Mouse (Mus musculus) myocyte (in vitro differentiated cells): ENCODE measurements around the gene Rhoh. TPM values are rescaled to one million over a fixed set of nuclear protein-coding genes. Genes with fewer than 3 reads are reported as not detected.

Experiments used
- H3K27me3 ChIP-seq: one replicate; pipeline ENCODE4 v1.6.1; 2011; ENCODE audit not compliant: control insufficient read depth, insufficient read depth, insufficient read length
- H3K36me3 ChIP-seq: one replicate; pipeline ENCODE4 v1.6.1; 2011; ENCODE audit not compliant: control insufficient read depth, insufficient read depth
- H3K4me2 ChIP-seq: one replicate; pipeline ENCODE4 v1.6.1; 2011; ENCODE audit warnings: low read depth, control low read depth
- H3K4me3 ChIP-seq: one replicate; pipeline ENCODE4 v1.5.1; 2011; ENCODE audit warnings: mild to moderate bottlenecking, control low read depth, moderate library complexity
- H3K79me2 ChIP-seq: one replicate; pipeline ENCODE4 v1.6.1; 2011; ENCODE audit not compliant: control insufficient read depth, insufficient read depth
- H3ac ChIP-seq: one replicate; pipeline ENCODE4 v1.6.1; 2011; ENCODE audit not compliant: control insufficient read depth, insufficient read length
- CEBPB ChIP-seq: IDR thresholded peaks from 2 replicates; pipeline ENCODE4 v1.6.1; 2011; ENCODE audit warnings: mild to moderate bottlenecking, moderate library complexity; ENCODE audit not compliant: poor library complexity, insufficient read depth, severe bottlenecking
- E2F4 ChIP-seq: IDR thresholded peaks from one replicate; pipeline ENCODE4 v1.6.1; 2011; ENCODE audit warnings: mild to moderate bottlenecking, control low read depth, moderate library complexity; ENCODE audit not compliant: insufficient read depth
- MAX ChIP-seq: IDR thresholded peaks from one replicate; pipeline ENCODE4 v1.6.1; 2011; ENCODE audit warnings: low read depth, mild to moderate bottlenecking, control low read depth
- MYOD1 ChIP-seq, 3 experiments: IDR thresholded peaks; one replicate each; pipeline ENCODE4 v1.6.1; 2011; ENCODE audit warnings: control low read depth in 2 of 3, low read depth in 2 of 3, mild to moderate bottlenecking in 2 of 3, moderate library complexity in 1 of 3; ENCODE audit not compliant: insufficient read length in 2 of 3, control insufficient read depth in 1 of 3
- MYOG ChIP-seq, 3 experiments: IDR thresholded peaks; one replicate each; pipeline ENCODE4 v1.6.1; 2011; ENCODE audit warnings: control low read depth in 2 of 3, low read depth in 2 of 3, mild to moderate bottlenecking in 2 of 3; ENCODE audit not compliant: insufficient read length in 2 of 3, control insufficient read depth in 1 of 3, insufficient read depth in 1 of 3
- POLR2A ChIP-seq: IDR thresholded peaks from one replicate; pipeline ENCODE4 v1.6.1; 2011; ENCODE audit warnings: low read depth, mild to moderate bottlenecking, control low read depth, moderate library complexity; ENCODE audit not compliant: insufficient read length
- POLR2AphosphoS2 ChIP-seq: IDR thresholded peaks from one replicate; pipeline ENCODE4 v1.6.1; 2011; ENCODE audit warnings: low read depth, control low read depth; ENCODE audit not compliant: insufficient read length
- REST ChIP-seq: IDR thresholded peaks from one replicate; pipeline ENCODE4 v1.6.1; 2011; ENCODE audit warnings: mild to moderate bottlenecking, control low read depth, moderate library complexity; ENCODE audit not compliant: insufficient read depth, insufficient read length
- SRF ChIP-seq: IDR thresholded peaks from one replicate; pipeline ENCODE4 v1.6.1; 2011; ENCODE audit warnings: low read depth; ENCODE audit not compliant: control insufficient read depth, insufficient read length
- TCF12 ChIP-seq: IDR thresholded peaks from one replicate; pipeline ENCODE4 v1.6.1; 2011; ENCODE audit warnings: mild to moderate bottlenecking, control low read depth; ENCODE audit not compliant: poor library complexity, insufficient read depth, severe bottlenecking
- TCF3 ChIP-seq: IDR thresholded peaks from one replicate; pipeline ENCODE4 v1.6.1; 2011; ENCODE audit warnings: low read depth, control low read depth; ENCODE audit not compliant: insufficient read length
- USF1 ChIP-seq: IDR thresholded peaks from one replicate; pipeline ENCODE4 v1.6.1; 2011; ENCODE audit warnings: low read depth, mild to moderate bottlenecking, control low read depth, moderate library complexity
- polyA plus RNA-seq: library from polyadenylated mRNA; unstranded; fragments of >200 nt; fragmentation: generic; extraction: Trizol; gene quantifications from one replicate; pipeline ENCODE4 v1.2.1, GENCODE M21; 2012; ENCODE audit warnings: missing spikeins

The Rhoh gene
- polyA plus RNA-seq, 1 experiment, result 0.28 TPM

GRCm38 (mm10) chr5:65842947-65843346 is 18.1 kb upstream of the Rhoh start:
- no peaks in the 10 kb centered on the region for H3K27me3 ChIP-seq
- H3K4me2 ChIP-seq, result no peak overlapping the region
- no peak for TF ChIP-seq CEBPB
- TF ChIP-seq POLR2A, result no peak
- TF ChIP-seq MYOG (IDR thresholded peaks at IDR 0.05; ENCODE audit: control insufficient read depth in 1 of 3, insufficient read depth in 1 of 3, insufficient read length in 2 of 3, low read depth in 2 of 3), result no peak
- TF ChIP-seq SRF, result no peak
- no peak for TF ChIP-seq E2F4
- TF ChIP-seq MAX, result no peak
- TF ChIP-seq USF1, result no peak
- no peak for TF ChIP-seq TCF12
- no peak for TF ChIP-seq MYOD1 (IDR thresholded peaks at IDR 0.05; ENCODE audit: control insufficient read depth in 1 of 3, insufficient read length in 2 of 3, low read depth in 2 of 3)
- TF ChIP-seq REST, result no peak
- TF ChIP-seq POLR2AphosphoS2, result no peak
- TF ChIP-seq TCF3, result no peak

DNA sequence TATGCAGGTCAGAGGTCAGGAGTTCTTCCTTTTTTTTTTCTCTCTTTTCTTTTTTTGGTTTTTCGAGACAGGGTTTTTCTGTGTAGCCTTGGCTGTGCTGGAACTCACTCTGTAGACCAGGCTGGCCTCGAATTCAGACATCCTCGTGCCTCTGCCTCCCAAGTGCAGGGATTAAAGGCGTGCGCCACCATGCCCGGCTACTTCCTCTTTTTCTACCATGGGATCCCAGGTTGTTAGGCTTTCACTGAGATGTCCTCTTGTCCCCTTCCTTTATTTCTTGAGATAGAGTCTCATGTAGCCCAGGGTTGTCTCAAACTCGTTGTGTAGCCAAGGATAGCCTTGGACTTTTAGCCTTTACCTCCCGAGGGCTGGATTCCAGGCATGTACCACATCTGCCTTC is 14.5 kb upstream of the Rhoh start:
- Histone ChIP-seq H3K4me3 (no peak overlapping the region), H3K4me2 (no peak overlapping the region), H3K27me3 (no peaks in the 10 kb centered on the region), H3ac (no peak overlapping the region), H3K36me3 (no peaks in the 10 kb centered on the region), H3K79me2 (no peaks in the 10 kb centered on the region)
- no peak for TF ChIP-seq CEBPB
- no peak for TF ChIP-seq REST
- no peak for TF ChIP-seq TCF3
- TF ChIP-seq MYOG (IDR thresholded peaks at IDR 0.05; ENCODE audit: control insufficient read depth in 1 of 3, insufficient read depth in 1 of 3, insufficient read length in 2 of 3, low read depth in 2 of 3), result no peak
- no peak for TF ChIP-seq E2F4
- no peak for TF ChIP-seq MYOD1 (IDR thresholded peaks at IDR 0.05; ENCODE audit: control insufficient read depth in 1 of 3, insufficient read length in 2 of 3, low read depth in 2 of 3)
- TF ChIP-seq MAX, result no peak
- TF ChIP-seq USF1, result no peak
- TF ChIP-seq POLR2A, result no peak

More at GRCm38 (mm10) chr5:65842947-65843346, 18.1 kb upstream of the Rhoh start:
- no peak overlapping the region for H3K4me3 ChIP-seq
- no peak overlapping the region for H3ac ChIP-seq
- H3K36me3 ChIP-seq, result no peaks in the 10 kb centered on the region
- H3K79me2 ChIP-seq, result no peaks in the 10 kb centered on the region

- TF ChIP-seq MAX, result no peak
- no peak for TF ChIP-seq REST
- TF ChIP-seq MYOD1 (IDR thresholded peaks at IDR 0.05; ENCODE audit: control insufficient read depth in 1 of 3, insufficient read length in 2 of 3, low read depth in 2 of 3), result no peak
- TF ChIP-seq MYOG (IDR thresholded peaks at IDR 0.05; ENCODE audit: control insufficient read depth in 1 of 3, insufficient read depth in 1 of 3, insufficient read length in 2 of 3, low read depth in 2 of 3), result no peak
- TF ChIP-seq USF1, result no peak
- no peak for TF ChIP-seq POLR2AphosphoS2
- no peak for TF ChIP-seq E2F4
- TF ChIP-seq CEBPB, result no peak
- TF ChIP-seq POLR2A, result no peak
- no peak for TF ChIP-seq SRF
- no peak for TF ChIP-seq TCF3
- no peak for TF ChIP-seq TCF12
These were observed 14.1 kb upstream of the Rhoh start for GRCm38 (mm10) chr5:65846958-65847357.

DNA sequence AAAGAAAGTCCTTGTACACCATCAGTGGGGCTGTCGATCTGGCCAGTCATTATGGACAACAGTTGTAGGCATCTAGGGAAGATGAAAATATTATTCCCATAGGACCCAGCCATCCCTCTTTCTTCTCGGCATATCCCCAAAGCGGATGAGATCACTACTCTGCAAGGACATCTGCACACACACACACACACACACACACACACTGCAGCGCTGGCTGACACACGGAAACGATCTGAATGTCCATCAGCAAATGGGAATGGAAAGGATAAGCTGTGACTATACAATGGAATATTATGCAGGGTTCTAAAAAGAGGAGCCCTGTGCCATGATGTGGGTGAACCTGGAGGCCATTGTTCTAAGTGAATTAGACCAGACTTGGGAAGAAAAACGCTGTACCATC is 13.4 kb upstream of the Rhoh start:
- TF ChIP-seq MYOD1 (IDR thresholded peaks at IDR 0.05; ENCODE audit: control insufficient read depth in 1 of 3, insufficient read length in 2 of 3, low read depth in 2 of 3) (peak in 1 of 3 experiments; percentile 5), E2F4 (no peak)
- Histone ChIP-seq H3K27me3 (no peaks in the 10 kb centered on the region), H3K4me2 (no peak overlapping the region), H3K79me2 (no peaks in the 10 kb centered on the region), H3ac (no peak overlapping the region), H3K36me3 (no peaks in the 10 kb centered on the region), H3K4me3 (no peak overlapping the region)

More at GRCm38 (mm10) chr5:65846958-65847357, 14.1 kb upstream of the Rhoh start:
- Histone ChIP-seq H3K79me2 (no peaks in the 10 kb centered on the region), H3K36me3 (no peaks in the 10 kb centered on the region), H3K4me3 (no peak overlapping the region), H3K27me3 (no peaks in the 10 kb centered on the region), H3K4me2 (no peak overlapping the region), H3ac (no peak overlapping the region)

GRCm38 (mm10) chr5:65850765-65851164 is 10.2 kb upstream of the Rhoh start:
- no peak overlapping the region for H3ac ChIP-seq
- no peaks in the 10 kb centered on the region for H3K27me3 ChIP-seq
- no peaks in the 10 kb centered on the region for H3K79me2 ChIP-seq
- no peaks in the 10 kb centered on the region for H3K36me3 ChIP-seq
- TF ChIP-seq TCF12, result no peak
- no peak for TF ChIP-seq MYOD1 (IDR thresholded peaks at IDR 0.05; ENCODE audit: control insufficient read depth in 1 of 3, insufficient read length in 2 of 3, low read depth in 2 of 3)
- no peak for TF ChIP-seq MYOG (IDR thresholded peaks at IDR 0.05; ENCODE audit: control insufficient read depth in 1 of 3, insufficient read depth in 1 of 3, insufficient read length in 2 of 3, low read depth in 2 of 3)
- no peak for TF ChIP-seq CEBPB
- no peak for TF ChIP-seq POLR2AphosphoS2
- TF ChIP-seq POLR2A, result no peak
- TF ChIP-seq SRF, result no peak
- no peak for TF ChIP-seq REST
- TF ChIP-seq USF1, result no peak
- no peak for TF ChIP-seq MAX
- no peak for TF ChIP-seq E2F4
- no peak for TF ChIP-seq TCF3
- H3K4me2 ChIP-seq, result peak overlapping the region; percentile 30
- no peak overlapping the region for H3K4me3 ChIP-seq
